Mouse (Mus musculus) Muller cell, postnatal 12 days (primary cell): ENCODE measurements around the gene Med14.
A peak's percentile ranks its signal among the peaks of the same experiment; 100 is the strongest.

Source experiments
- DNase-seq: peaks from one replicate; pipeline ENCODE4 v3.0.0-alpha.2; 2015; ENCODE audit errors: inconsistent ontology term

Gene Med14

GRCm38 (mm10) chrX:12673054-12673775 is 88.7 kb downstream of the Med14 start, which contains the start of gene 1810030O07Rik:
TSS of gene 1810030O07Rik (minus strand) at chrX:12673668.
- peak; percentile 86 for DNase-seq

- DNase-seq, result peak; percentile 3
Observed at GRCm38 (mm10) chrX:12653879-12654278, 108.0 kb downstream of the Med14 start.

GRCm38 (mm10) chrX:12651906-12652305 is 110.0 kb downstream of the Med14 start:
- DNase-seq, result no peak

GRCm38 (mm10) chrX:12645531-12646304 is 116.2 kb downstream of the Med14 start:
- peak; percentile 58 for DNase-seq

- DNase-seq, result peak; percentile 3
Observed at GRCm38 (mm10) chrX:12644976-12645375, 116.9 kb downstream of the Med14 start.
